Mouse (Mus musculus) bone marrow, adult 2 months (tissue): ENCODE measurements around the gene Tchp.

Experiments
- CTCF ChIP-seq: fragments of 200-500 bp; IDR thresholded peaks from 2 replicates; pipeline ENCODE4 v1.5.1; 2011; ENCODE audit warnings: low read length, control low read depth; ENCODE audit not compliant: control insufficient read depth, insufficient read depth
- POLR2A ChIP-seq: fragments of 200-500 bp; IDR thresholded peaks from 2 replicates; pipeline ENCODE4 v1.6.1; 2011; ENCODE audit warnings: low read depth, mild to moderate bottlenecking, control low read depth, low read length, borderline replicate concordance; ENCODE audit not compliant: control insufficient read depth

- TF ChIP-seq CTCF = no peak
- no peak for TF ChIP-seq POLR2A
Measured at GRCm38 (mm10) chr5:114669014-114669413, 38.5 kb upstream of the Tchp start.
